Mouse (Mus musculus): ENCODE measurements around the gene Dynlt1f. TPM values are rescaled to one million over a fixed set of nuclear protein-coding genes. Genes with fewer than 3 reads are reported as not detected.
"Not testable (repeated sequence)": the region's sequence is repeated elsewhere in the genome, so short reads cannot be mapped to it uniquely, and the experiment has no call there.

Gene Dynlt1f
- total RNA-seq, 2 experiments from 2014 or later = 33.6 to 40.7 TPM

- DNase-seq (ENCODE audit: low spot score in 2 of 2); intact Hi-C loops (cut with DNase I): not testable (repeated sequence)
Observed at GRCm38 (mm10) chr17:6665389-6665788, 9.7 kb upstream of the Dynlt1f start.

- DNase-seq (ENCODE audit: low spot score in 2 of 2); intact Hi-C loops (cut with DNase I): not testable (repeated sequence)
Observed at GRCm38 (mm10) chr17:6662840-6663239, 7.1 kb upstream of the Dynlt1f start.

DNA sequence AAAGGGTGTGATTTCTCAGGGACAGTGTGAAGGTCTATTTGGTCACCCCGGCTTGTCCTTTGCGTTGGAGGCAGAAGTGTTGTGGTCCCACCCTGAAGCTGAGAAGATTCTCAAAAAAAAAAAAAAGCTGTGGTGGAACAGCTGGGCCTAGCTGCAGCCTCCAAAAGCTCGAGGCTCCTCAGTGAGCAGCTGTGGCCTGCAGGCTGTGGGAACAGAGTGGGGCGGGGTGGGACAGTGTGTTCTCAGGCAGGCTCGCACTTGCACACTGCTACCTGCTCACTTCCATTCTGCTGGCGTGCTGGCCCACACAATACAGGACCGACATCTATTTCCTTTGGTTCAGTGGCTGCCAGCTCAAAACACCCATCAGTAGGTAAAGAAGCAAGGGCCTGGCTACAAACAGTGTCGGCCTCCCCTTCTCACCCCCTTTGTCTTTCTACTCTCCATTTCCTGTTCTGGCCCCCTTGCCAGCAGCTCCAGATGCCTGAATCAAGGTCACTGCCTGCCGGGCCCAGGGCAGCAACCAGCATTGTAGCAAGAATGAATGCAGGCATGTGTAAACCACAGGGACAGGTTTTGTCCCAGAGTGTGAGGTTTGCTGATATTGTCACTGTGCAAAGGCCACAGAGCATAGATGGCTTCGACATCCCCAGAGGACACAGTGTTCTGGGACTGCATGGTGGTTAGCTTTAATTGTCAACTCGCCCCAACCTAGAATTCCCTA lies 5.6 kb upstream of the Dynlt1f start:
- intact Hi-C loops (cut with DNase I); DNase-seq (ENCODE audit: low spot score in 2 of 2): not testable (repeated sequence)

GRCm38 (mm10) chr17:6660589-6660988 lies 4.9 kb upstream of the Dynlt1f start:
- DNase-seq (ENCODE audit: low spot score in 2 of 2); intact Hi-C loops (cut with DNase I): not testable (repeated sequence)

DNA sequence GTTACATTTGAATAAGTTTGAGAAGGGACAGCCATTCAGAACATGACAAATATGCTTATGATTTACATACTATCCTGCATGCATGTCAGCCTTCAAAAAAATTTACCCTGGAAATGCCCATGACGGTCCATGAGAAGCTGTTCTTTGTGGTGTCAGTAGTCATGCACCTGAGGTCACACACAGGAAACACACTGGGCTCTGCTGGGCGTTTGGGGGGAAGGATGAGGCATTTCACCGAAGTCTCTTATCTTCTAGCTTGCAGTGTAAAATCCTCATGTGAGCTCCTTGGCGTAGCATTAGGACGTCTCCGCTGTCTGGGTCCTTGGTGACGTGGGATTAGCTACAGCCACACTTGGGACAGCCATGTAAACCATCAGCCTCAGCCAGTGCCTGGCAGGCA lies 3.1 kb upstream of the Dynlt1f start, which contains the start of gene Sytl3:
Gene Sytl3 (plus strand): TSS at position 293 of the 400 bp plus-strand sequence.
- intact Hi-C loops (cut with DNase I); DNase-seq (ENCODE audit: low spot score in 2 of 2): not testable (repeated sequence)

DNA sequence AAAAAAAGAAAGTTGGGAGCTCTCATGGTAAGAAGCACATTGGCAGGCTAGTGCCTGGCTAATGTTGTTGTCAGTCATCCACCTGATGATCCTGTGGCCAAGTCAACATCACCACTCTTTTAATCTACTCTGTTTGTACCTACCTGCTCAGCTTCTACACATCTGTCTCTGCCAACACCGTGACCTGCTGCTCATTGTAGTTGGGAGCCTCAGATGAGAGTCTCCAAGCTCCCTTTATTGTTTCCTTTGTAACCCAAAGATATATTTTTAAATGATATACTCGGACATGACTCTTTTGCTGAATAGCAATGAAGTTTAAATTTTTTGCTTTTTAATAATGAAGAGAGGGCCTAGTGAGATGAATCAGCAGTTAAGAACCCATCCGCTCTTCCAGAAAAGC lies 771 bp upstream of the Dynlt1f start:
- intact Hi-C loops (cut with DNase I) = not testable (repeated sequence)
- DNase-seq (ENCODE audit: low spot score in 2 of 2) = peak in 1 of 2 experiments; percentile 26

GRCm38 (mm10) chr17:6655087-6655511 lies 601 bp downstream of the Dynlt1f start:
- DNase-seq (ENCODE audit: low spot score in 2 of 2) = peak; percentile 63 to 69
- intact Hi-C loops (cut with DNase I) = not testable (repeated sequence)

DNA sequence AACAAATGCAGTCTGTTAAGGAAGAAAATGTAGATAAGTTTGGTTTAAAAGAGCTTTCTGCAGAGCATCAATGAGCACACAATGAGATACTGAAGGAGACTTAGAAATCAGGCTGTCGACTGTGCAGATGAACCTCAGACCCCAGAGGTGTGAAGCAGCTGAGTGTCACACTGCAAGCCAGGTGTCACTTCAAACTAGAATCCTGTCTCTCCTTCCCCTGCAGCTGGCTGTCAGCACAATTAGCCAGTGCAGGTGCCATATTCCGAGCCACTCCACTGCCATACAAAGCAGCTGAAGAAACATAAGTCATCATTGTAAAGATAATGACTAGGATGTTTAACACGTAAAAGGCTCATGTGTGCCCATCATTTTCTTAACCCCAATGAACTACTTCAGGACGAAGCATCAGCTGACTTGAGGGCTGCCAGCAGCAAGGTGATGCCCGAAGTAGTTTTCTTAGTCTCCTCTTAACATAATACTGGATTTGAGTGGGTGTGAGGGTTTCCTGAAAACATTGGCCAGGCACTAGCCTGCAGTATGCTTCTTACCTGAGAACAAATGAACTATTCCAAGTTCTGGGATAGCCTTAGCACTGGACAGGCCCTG lies 2.3 kb downstream of the Dynlt1f start:
- DNase-seq (ENCODE audit: low spot score in 2 of 2); intact Hi-C loops (cut with DNase I): not testable (repeated sequence)

DNA sequence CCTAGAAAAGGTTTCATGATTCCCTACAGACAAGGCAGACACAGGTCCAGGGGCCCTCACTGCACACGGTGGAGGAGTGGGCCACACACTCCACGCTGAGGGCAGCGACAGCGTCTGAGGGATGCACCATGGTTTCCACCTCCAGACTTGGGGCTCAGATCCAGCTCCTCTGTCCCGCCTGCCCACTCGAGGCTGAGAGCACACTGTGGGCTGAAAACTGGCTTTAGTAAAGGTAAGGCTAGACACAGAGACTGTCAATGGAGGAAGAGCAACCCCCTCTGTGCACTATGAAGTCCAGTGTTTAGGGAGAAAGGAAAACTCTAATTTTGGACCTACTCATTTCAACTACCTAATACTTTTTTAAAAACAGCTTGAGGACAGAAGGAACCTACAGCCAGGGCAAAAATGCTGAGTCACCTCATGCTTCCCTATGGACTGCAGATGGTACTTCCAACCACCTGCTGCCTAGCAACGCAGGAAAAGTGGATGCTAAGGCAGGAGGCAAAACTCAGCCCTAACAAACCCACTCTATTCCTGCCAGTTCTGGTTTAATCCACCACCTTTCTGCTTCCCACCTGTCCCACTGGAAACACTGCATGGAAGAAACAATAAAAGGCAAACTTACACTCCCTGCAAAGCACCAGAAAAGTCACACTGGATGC lies 4.7 kb downstream of the Dynlt1f start:
- DNase-seq (ENCODE audit: low spot score in 2 of 2) = peak; percentile 60 to 72
- intact Hi-C loops (cut with DNase I) = not testable (repeated sequence)

DNA sequence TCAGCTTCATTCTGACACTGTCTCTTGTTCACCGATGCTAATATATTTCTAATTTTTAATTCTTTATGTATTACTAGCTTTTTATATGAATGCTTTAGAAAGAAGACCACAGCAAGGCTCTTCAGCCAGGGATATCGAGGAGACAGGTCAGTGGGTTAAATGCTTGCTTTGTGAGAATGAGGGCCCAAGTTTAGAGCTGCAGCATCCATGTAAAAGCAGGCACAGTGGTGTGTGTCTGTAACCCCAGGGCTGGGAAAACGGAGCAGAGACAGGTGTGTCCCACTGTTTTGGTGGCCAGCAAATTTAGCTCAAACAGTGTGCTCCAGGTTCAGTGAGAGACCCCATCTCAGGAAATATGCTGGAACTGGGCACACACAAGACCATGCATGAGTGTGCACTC lies 8.2 kb downstream of the Dynlt1f start:
- DNase-seq (ENCODE audit: low spot score in 2 of 2); intact Hi-C loops (cut with DNase I): not testable (repeated sequence)

DNA sequence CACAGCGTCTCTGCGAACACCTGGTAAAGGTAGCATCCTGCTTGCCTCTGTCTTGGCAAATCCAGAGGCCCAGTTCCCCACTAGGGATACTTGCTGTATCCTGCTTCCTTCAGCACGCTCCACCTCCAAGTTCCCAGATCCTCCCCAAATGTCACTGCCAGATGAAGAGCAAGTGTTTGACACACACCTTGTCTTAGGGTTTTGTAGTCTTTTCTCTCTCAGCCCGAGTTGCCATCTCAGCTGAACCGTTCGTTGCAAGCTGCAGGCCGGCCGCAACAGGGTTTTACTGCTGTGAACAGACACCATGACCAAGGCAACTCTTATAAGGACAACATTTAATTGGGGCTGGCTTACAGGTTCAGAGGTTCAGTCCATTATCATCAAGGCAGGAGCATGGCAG lies 8.9 kb downstream of the Dynlt1f start:
- DNase-seq (ENCODE audit: low spot score in 2 of 2); intact Hi-C loops (cut with DNase I): not testable (repeated sequence)

DNA sequence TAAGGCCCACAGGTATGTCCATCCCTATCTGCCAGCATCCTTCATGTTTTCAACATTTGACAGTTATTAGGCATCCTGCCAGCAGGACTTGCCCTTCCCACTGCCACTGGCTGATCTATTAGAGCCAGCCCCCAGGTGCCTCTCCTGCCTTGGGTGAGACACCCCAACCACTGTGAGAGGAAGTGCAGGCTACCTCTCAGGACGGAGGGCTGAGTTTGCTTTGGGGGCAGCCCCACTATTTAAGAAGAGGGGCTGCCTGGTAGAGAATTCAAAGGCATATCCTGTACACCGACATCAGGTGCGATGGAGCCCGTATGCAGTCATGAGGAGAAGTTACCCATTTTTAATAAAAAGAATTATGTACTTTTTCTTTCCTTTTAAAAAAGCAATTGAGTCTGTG lies 10.0 kb downstream of the Dynlt1f start:
- DNase-seq (ENCODE audit: low spot score in 2 of 2); intact Hi-C loops (cut with DNase I): not testable (repeated sequence)

DNA sequence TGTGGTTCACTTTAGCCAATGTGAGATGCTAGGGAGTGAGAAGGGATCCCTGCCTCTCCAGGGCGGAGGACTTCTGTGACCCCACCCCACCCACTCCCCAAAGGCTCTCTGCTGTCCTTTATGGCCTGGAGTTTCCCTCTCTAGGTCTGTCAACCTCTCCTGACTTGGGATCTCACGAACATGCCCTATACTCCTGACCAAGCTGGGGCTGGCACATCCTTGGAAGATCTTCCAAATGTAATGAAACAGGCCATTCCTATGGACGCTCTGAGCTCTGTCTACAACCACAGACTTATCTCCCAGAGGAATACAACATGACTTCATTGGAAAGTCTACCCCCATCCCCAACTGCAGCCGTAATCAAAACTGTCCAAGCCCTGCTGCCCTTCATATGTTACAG lies 11.0 kb downstream of the Dynlt1f start:
- intact Hi-C loops (cut with DNase I); DNase-seq (ENCODE audit: low spot score in 2 of 2): not testable (repeated sequence)

DNA sequence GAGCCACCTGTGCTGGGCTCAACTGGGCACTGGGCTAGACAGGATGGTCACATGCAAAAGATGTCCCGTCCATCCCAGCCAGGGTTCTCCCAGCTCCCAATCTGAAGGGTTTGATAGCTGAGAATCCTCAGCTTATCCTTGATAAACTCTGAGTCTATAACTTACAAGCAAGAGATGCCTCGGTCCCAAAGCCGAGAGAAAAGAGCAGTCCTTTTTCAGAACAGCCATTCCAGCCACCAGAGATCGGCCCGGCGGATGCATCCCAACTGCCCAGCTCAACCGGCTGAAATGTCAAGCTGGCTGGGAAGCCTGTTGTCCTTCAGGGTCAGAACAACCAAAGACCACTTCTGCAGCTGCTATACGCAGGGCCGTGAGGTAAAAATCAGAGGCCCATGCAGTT lies 11.5 kb downstream of the Dynlt1f start:
- intact Hi-C loops (cut with DNase I); DNase-seq (ENCODE audit: low spot score in 2 of 2): not testable (repeated sequence)

DNA sequence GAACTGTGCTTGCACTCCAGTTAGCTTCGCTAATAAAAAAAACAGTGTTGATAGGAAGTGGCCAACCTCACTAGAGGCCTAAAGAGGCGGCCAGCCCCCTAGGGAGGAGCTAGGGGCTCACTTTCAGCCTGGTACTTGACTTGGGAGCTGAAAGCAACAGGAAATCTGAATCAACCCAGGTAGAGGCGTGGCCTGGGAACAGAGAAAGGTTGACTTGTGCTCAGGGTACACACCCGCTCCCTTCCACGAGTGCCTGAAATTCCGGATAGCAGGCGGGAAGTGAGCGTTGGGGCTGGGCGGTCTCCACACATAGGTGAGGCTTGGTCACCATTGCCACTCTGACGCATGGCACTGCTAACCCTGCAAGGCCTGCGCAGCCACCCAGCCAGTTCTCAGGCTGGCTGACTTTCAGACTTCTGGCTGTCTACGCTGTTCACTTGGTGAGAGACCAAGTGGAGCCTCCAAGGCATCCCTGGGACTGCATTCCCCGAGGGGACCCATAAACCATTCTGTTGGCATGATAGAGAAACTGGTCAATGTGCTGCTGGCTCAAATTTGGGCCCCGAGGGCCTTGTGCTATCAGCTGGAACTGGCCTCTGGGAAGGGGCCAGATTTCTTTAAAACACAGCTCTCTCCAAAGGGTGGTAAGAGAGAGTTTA lies 14.8 kb downstream of the Dynlt1f start:
- intact Hi-C loops (cut with DNase I) = not testable (repeated sequence)

GRCm38 (mm10) chr17:6640044-6640637 lies 15.6 kb downstream of the Dynlt1f start:
- DNase-seq (ENCODE audit: low spot score in 2 of 2); intact Hi-C loops (cut with DNase I): not testable (repeated sequence)

More for the DNA sequence above, 14.8 kb downstream of the Dynlt1f start:
- DNase-seq (ENCODE audit: low spot score in 2 of 2) = not testable (repeated sequence)

DNA sequence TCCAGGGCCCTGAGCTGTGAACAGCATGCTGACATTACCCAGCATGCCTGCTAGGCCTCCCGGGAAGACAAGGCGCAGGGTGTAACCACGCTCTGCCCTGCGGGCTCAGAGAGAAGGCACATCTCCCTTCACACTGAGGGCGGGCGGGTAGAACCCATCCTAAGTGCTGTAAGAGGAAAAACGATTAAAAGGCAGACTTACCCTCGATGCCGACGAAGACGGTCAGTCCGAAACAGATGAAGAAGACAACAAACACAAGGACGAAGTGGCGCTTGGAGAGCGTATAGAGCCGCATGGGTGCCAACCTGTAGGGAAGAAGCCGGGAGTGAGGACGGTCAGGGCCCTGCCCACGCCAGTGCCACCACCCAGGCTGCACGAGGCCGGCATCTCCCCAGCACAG lies 16.2 kb downstream of the Dynlt1f start:
- DNase-seq (ENCODE audit: low spot score in 2 of 2); intact Hi-C loops (cut with DNase I): not testable (repeated sequence)

GRCm38 (mm10) chr17:6638444-6638843 lies 17.3 kb downstream of the Dynlt1f start:
- DNase-seq (ENCODE audit: low spot score in 2 of 2); intact Hi-C loops (cut with DNase I): not testable (repeated sequence)

DNA sequence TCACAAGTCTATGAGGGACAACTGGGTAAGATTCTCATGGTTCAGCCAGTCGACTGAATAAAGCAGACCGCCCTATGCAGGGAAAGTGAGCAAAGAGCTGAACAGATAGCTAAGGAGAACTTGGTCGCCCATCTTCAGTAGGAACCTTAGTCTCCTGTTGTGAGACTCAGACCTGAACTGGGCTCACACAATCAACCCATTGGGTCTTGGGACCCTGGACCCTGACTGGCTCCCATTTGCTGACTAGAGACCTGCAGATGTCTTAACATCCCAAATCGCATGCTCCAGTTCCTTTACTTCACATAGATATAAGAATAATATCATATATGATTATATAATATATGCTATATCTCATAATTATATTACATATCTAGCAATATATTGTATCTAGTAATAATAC lies 18.3 kb downstream of the Dynlt1f start:
- DNase-seq (ENCODE audit: low spot score in 2 of 2); intact Hi-C loops (cut with DNase I): not testable (repeated sequence)
